Mouse (Mus musculus) neural tube, embryonic 10.5 days (tissue): Measurements from ENCODE around the gene Hdgfl1.

Source experiments
- DNase-seq: peaks from one replicate; pipeline ENCODE4 v3.0.0-alpha.2; 2017; ENCODE audit warnings: low spot score; ENCODE audit errors: extremely low spot score

Gene Hdgfl1

DNA sequence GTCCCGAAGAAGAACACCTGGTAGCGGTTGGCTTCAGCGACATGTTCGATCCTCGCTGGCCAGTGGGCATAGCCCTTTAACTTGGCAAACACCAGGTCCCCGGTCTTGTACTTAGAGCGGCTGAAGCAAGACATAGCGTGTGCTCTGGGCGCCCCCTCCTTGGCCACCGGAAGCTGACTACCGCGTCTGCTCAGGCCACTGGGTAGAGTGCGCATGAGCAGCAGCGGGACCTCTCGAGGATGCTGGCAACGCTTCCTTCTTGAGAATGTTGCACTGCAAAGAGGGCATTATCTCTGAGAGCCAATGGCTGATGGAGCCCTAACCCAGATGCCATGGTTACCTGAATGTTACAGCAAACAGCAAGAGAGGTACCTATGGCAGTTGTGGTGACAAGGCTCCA lies at the start of gene Hdgfl1:
Hdgfl1 (minus strand) TSS at position 211 of the 400 bp plus-strand sequence.
- DNase-seq = no peak

GRCm38 (mm10) chr13:26795460-26795859 lies 25.5 kb upstream of the Hdgfl1 start:
- no peak for DNase-seq

DNA sequence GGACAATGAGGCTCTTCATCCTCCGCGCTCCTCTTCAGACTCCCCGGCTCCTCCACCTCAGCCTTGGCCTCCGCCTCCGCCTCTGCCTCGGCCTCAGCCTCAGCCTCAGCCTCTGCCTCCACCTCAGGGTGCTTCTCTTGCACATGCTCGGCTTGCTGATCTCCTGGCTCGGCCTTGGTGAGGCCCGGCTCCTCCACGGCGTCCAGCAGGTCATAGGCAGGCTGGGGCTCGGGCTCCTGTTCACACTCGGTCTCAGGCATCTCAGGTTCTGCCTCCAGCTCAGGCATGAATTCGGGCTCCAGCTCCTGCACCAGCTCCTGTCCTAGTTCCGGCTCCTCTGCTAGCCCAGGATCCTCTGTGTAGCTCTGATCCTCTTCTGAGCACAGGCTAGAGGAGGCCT lies 541 bp downstream of the Hdgfl1 start:
- DNase-seq = no peak

- no peak for DNase-seq
Observed at GRCm38 (mm10) chr13:26761966-26762803, 7.8 kb downstream of the Hdgfl1 start.

DNA sequence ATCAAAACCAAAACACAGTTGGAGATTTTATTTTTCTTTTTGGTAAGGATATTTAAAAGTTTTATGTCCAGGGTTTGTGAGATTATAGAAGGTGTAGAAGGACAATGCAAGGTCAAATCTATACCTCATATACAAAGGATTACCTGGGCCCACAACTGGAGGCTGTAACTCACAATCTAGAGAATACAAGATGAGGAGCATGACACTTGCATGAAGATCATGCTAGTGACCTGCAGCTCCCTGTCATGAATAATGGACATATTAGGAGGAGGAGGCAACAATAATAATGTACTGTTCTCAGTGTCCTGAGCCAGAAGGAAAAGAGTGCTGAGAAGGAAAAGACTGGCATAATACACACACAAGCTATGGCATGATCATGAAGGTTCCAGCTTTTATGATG lies 17.1 kb downstream of the Hdgfl1 start:
- no peak for DNase-seq

DNA sequence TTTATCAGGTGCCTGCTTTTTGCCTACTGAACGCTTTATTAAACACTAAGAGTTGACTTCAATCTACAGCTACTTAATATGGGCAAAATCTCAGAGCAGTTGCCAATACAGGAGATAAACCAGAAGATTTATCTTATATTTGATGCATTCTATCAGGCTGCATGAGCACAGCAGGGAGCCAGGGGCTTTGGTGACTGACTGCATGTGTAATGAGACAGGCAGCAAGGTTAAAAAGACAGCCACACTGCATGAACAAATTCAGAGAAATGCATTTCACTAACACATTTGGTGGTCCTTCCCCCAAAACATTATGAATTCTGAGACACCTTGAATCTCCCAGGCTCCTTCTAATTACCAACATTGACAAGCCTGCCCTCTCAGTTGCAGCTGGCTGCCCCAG lies 17.6 kb downstream of the Hdgfl1 start:
- DNase-seq = no peak

DNA sequence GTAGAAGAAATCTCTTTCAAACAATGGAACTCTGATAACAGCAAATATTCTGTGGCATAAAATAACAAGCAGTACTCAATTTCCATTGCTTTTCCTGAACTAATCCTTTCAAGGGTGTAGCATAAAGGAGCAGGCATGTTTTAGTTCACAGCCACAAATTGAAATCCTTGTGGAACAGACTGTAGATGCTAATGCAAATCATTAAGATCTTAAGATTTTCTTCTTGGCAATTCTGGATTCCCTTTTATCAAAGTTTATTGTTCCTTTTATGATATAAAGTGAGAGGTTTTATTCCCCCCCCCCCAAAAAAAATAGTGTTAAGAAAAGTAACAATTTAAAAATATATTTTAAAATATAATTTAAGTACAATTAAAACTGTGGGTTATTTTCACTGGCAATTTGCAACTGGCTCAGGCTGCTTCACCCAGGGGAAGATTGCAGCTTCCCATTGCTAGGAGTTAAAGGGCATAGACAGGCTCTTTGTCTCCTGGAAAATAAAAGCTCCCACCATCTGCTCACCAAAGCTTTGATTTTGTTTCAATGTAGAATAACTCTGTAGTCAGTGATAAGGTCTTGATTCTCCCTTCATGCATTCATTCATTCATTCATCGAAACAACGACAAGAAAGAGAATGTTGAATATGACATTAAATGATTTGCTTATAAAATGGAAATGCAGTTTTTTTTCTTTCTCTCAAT lies 24.1 kb downstream of the Hdgfl1 start:
- no peak for DNase-seq

DNA sequence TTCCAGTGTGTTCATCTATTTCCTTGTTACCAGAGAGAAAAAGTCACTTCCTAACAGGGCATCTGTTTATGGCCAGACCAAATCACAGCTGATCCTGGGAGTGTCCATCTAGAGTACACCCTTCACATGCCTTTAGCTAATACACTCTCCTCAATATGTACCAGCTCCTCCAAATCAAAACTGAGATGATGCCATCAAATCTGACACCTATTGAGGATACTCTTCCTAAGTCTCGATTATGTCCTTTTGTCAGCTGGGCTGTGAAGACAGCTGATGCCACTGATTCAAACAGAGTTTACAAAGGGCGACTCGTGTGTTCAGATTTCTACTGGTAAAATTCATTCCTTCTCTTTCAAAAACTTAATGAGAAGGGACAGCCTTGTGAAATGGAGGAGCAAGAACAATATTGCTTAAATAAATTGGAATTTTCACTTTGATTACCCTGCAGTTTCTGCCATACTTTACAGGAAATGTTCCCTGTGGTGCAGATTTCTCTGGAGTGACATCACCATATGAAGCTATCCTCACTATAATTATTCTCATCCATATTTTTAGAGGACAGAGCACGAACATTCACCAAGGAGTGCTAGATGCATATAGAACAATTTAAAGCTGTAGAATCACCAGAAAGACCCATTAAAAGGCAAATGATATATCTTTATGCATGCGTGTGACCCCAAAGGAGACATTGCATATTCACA lies 24.8 kb downstream of the Hdgfl1 start:
- no peak for DNase-seq

DNA sequence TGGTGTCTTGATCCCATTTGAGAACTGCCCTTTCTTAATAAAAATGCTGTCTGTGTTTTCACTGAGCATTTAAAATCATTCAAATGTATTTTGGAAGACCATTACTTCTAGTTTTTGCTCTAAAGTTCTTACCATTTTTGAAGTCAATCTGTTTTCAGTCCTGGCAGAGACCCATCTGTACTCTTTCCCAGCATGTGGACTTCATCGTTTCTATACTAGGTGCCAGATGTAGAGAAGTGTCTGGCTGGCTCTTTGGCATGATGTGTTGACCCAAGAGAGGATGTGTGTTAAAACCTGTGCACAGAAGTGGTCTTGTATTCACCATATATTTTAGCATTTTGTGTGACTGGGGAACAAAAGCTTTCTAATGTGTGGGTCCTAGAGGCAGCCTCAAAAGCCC lies 25.9 kb downstream of the Hdgfl1 start:
- no peak for DNase-seq

GRCm38 (mm10) chr13:26734981-26735380 lies 35.0 kb downstream of the Hdgfl1 start:
- no peak for DNase-seq

- DNase-seq = no peak
Observed at GRCm38 (mm10) chr13:26724250-26724649, 45.7 kb downstream of the Hdgfl1 start.

- no peak for DNase-seq
Observed at GRCm38 (mm10) chr13:26721333-26721732, 48.6 kb downstream of the Hdgfl1 start.

GRCm38 (mm10) chr13:26720917-26721316 lies 49.0 kb downstream of the Hdgfl1 start:
- no peak for DNase-seq

DNA sequence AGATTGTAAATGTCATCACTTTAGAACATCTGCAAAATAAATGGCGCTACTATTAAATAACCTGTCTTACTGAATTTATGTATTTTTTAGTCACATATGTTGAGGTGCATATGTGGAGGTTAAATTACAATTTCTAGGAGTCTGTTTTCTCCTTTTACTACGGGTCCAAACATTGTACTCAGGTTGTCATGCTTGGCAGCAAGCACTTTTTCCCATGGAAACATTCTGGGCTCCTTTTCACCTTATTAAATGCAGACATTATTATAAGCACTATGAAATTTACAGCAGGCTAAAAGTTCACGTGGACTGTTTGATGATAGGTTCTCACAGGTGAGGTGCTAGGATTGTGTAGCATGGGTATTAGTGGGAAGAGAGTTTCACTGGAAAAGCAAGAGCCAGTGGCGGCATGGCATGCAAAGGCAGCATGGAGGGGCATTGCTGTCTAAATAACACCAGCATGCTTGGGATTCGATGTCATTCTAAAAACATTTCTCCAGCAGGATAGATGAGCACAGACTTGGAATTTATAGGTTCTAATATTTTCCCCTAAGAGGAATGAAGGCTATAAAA lies 50.7 kb downstream of the Hdgfl1 start:
- no peak for DNase-seq
